Mouse (Mus musculus) lung, postnatal 0 days (tissue): ENCODE data around the gene Crb3.

ENCODE experiments used
- CTCF ChIP-seq: IDR thresholded peaks from 2 replicates; pipeline ENCODE4 v1.5.1; 2016; ENCODE audit warnings: antibody characterized with exemption, mild to moderate bottlenecking
- EP300 ChIP-seq: IDR thresholded peaks from 2 replicates; pipeline ENCODE4 v1.6.1; 2016; ENCODE audit warnings: antibody characterized with exemption, mild to moderate bottlenecking, control low read depth

GRCm38 (mm10) chr17:57038978-57039377, 19.9 kb upstream of the Crb3 start:
- peak; percentile 45; the same call in 1 of the 2 replicates for TF ChIP-seq CTCF
- TF ChIP-seq EP300: no peak
